Mouse (Mus musculus): ENCODE data around the gene Nr3c2. TPM values are rescaled to one million over a fixed set of nuclear protein-coding genes. Genes with fewer than 3 reads are reported as not detected.

Nr3c2 gene
- polyA plus RNA-seq, 1 experiment: 11.7 TPM

DNA sequence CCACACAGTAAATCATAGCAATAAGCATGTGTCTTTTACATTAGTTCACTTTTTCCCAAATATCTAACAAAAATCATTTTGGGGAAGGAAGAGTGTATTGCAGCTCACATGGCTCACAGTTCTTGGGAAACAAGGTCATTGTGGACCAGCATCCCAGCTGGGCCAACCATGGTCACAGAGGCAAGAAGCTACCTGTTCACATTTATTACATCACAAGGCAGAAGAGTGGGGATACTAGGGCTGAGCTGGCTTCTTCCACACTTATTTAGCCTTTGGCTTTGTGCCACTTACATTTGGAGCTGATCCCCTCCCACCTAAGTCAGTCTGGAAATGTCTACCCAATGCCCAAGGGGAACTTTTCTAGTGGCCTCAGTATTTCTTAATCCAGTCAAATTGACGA lies 146.5 kb downstream of the Nr3c2 start:
- TF ChIP-seq CTCF (IDR thresholded peaks at IDR 0.05; ENCODE audit: borderline replicate concordance, insufficient read depth, low read depth, low read length) (no peak), POLR2A (IDR thresholded peaks at IDR 0.05; ENCODE audit: borderline replicate concordance, insufficient read depth, low read length) (no peak)
- H3K27ac ChIP-seq (ENCODE audit: insufficient read depth, low read length): no peak overlapping the region
- 70% methylated on average over 1 of the region's 1 CpGs for WGBS

DNA sequence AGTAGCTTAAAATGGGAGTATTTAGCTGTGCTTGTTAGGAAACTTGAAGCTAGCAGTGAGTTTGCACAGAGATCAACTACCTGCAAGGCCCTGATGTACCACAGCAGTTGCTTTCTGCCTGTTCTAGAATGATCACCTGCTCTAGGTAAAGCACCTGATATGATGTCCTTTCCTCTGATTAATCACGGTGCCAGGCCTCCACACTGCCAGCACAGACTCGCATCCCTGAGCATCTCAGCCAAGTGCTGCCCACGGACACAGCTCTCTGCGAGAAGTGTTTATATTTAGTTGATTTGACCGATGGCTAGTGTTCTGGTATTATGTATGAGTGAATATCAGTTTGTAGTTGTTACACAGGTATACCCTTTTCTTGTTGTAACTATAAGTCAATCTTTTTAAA lies 147.0 kb downstream of the Nr3c2 start:
- Histone ChIP-seq H3K4me3 (replicated peaks; ENCODE audit: insufficient read depth, low read depth, low read length) (no peak overlapping the region), H3K27me3 (ENCODE audit: control insufficient read depth, insufficient read depth, low read length) (no peaks in the 10 kb centered on the region; the same call in 1 of the 2 replicates), H3K27ac (ENCODE audit: insufficient read depth, low read length) (no peak overlapping the region), H3K4me1 (ENCODE audit: control insufficient read depth, insufficient read depth, low read length) (no peaks in the 10 kb centered on the region; the same call in 1 of the 2 replicates)
- TF ChIP-seq CTCF (IDR thresholded peaks at IDR 0.05; ENCODE audit: borderline replicate concordance, insufficient read depth, low read depth, low read length): no peak
- no peak for TF ChIP-seq POLR2A (IDR thresholded peaks at IDR 0.05; ENCODE audit: borderline replicate concordance, insufficient read depth, low read length)
- WGBS: 25% methylated on average over 5 of the region's 5 CpGs
- peak in 1 of 2 experiments; percentile 19 for DNase-seq

More for the DNA sequence above, 146.5 kb downstream of the Nr3c2 start:
- H3K4me1 ChIP-seq (ENCODE audit: control insufficient read depth, insufficient read depth, low read length): no peaks in the 10 kb centered on the region; the same call in 1 of the 2 replicates
- DNase-seq: no peak
- no peaks in the 10 kb centered on the region; the same call in 1 of the 2 replicates for H3K27me3 ChIP-seq (ENCODE audit: control insufficient read depth, insufficient read depth, low read length)
- no peak overlapping the region for H3K4me3 ChIP-seq (replicated peaks; ENCODE audit: insufficient read depth, low read depth, low read length)

DNA sequence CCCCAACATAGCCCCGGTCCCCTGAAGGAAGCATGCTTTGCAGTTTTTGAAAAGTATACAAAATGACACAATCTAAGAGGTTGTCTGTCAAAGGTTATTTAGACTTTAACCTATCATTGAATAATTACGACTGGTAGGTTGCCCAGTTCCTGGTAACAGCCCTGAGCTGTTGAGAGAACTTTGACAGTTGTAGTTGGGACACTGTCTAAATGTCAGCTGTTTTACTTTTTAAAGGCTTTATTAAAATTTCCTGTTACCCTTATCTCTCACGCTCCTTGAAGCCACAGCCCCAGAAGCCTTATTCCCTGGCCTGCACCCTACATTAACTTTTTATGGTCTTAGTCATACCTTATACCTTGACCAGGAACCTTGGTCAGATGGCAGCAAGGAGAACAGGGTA lies 147.5 kb downstream of the Nr3c2 start:
- WGBS: 79% methylated on average over 3 of the region's 3 CpGs
- DNase-seq: no peak
- Histone ChIP-seq H3K4me3 (replicated peaks; ENCODE audit: insufficient read depth, low read depth, low read length) (no peak overlapping the region), H3K27ac (ENCODE audit: insufficient read depth, low read length) (no peak overlapping the region), H3K4me1 (ENCODE audit: control insufficient read depth, insufficient read depth, low read length) (no peaks in the 10 kb centered on the region; the same call in 1 of the 2 replicates), H3K27me3 (ENCODE audit: control insufficient read depth, insufficient read depth, low read length) (no peaks in the 10 kb centered on the region; the same call in 1 of the 2 replicates)
- TF ChIP-seq CTCF (IDR thresholded peaks at IDR 0.05; ENCODE audit: borderline replicate concordance, insufficient read depth, low read depth, low read length) (no peak), POLR2A (IDR thresholded peaks at IDR 0.05; ENCODE audit: borderline replicate concordance, insufficient read depth, low read length) (no peak)

DNA sequence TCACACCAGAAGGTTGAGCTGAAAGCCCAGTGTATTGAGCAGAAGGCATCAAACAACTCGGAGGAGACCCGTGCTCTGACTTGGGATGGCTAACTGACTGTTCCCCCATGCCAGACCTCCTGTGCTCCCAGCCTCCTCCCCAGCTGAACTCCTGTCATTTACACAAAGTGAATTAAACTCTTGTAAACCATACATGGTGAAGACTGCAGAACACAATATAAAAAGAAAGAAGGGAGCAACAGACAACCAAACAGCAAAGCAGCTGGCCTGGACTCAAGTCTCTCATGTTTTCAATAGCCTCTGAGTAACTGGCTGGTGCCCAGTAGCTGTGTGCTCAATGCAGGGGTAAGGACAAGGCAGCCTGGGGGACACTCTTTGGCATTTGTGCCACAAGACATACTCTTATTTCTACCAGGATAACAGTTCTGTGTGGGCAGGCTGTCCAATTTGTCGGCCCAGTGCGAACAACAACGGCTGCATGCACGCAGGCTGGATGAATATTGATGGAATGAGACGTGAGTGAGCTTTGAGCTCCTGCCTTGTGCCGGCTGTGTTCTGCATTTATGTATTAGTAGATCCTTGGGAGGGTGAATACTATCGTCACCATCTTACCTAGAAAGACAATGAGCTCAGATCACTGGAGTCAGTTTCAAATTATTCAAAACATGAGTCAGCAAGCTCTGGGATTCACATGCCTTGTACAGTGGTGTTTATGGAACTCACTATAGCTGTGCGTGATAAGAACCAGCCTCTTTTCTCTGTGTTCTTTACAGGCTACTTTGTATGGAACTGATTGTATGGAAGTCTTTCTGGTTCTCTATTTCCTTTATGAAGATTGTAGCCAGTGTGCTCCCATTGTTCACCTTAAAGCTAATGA lies 152.4 kb downstream of the Nr3c2 start:
- H3K27ac ChIP-seq (ENCODE audit: insufficient read depth, low read length): no peak overlapping the region
- TF ChIP-seq POLR2A (IDR thresholded peaks at IDR 0.05; ENCODE audit: borderline replicate concordance, insufficient read depth, low read length) (no peak), CTCF (IDR thresholded peaks at IDR 0.05; ENCODE audit: borderline replicate concordance, insufficient read depth, low read depth, low read length) (no peak)
- H3K27me3 ChIP-seq (ENCODE audit: control insufficient read depth, insufficient read depth, low read length): no peaks in the 10 kb centered on the region
- 32% methylated on average over 10 of the region's 10 CpGs for WGBS
- H3K4me1 ChIP-seq (ENCODE audit: control insufficient read depth, insufficient read depth, low read length): no peaks in the 10 kb centered on the region
- no peak overlapping the region for H3K4me3 ChIP-seq (replicated peaks; ENCODE audit: insufficient read depth, low read depth, low read length)
- DNase-seq: no peak

DNA sequence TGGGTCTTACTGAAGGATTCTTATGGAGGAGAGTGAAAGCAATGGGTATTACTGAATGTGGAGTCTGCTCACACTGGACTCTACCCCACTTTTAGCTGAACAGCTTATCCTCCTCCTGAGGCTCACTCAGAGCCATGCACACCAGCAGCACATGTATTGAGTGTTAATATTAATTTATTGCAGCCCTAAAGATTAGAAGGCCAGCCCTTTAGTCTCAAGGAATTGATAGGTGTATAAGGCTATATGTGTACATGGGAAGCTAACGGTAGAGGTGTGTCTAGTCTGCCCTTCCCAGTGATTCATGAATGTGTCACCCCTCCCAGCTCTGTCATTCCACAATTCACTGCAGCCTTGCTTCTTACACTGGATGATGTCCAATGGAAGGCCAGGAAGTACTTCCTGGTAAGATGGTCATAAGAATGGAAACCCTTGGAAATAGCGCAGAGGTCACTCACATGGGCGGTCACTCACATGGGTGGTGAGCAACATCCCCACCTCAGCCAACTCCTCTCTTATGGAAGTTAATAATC lies 156.3 kb downstream of the Nr3c2 start:
- no peak for TF ChIP-seq POLR2A (IDR thresholded peaks at IDR 0.05; ENCODE audit: borderline replicate concordance, insufficient read depth, low read length)
- no peak for TF ChIP-seq CTCF (IDR thresholded peaks at IDR 0.05; ENCODE audit: borderline replicate concordance, insufficient read depth, low read depth, low read length)
- no peak overlapping the region for H3K27ac ChIP-seq (ENCODE audit: insufficient read depth, low read length)
- H3K4me1 ChIP-seq (ENCODE audit: control insufficient read depth, insufficient read depth, low read length): no peaks in the 10 kb centered on the region
- no peak for DNase-seq
- H3K4me3 ChIP-seq (replicated peaks; ENCODE audit: insufficient read depth, low read depth, low read length): no peak overlapping the region
- WGBS: 96% methylated on average over 3 of the region's 3 CpGs
- H3K27me3 ChIP-seq (ENCODE audit: control insufficient read depth, insufficient read depth, low read length): no peaks in the 10 kb centered on the region

DNA sequence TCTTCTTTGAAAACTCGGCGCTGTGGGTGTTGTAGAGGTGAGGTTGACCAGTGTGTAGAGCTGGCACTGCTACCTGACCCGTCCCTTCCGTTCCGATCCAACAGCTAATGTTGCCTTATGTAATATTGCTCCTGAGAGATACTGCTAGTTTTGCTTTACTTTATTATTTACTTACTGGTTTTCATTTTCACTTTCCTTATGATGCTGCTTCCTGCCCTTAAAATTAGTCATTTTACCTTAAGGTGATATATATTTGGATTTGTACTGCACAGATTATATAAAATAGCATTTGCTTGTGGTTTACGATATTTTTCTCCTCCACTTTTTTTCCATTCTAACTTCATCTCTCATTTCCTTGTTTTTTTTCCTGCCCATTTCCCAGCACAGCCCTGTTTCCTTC lies 157.6 kb downstream of the Nr3c2 start:
- no peaks in the 10 kb centered on the region for H3K27me3 ChIP-seq (ENCODE audit: control insufficient read depth, insufficient read depth, low read length)
- no peak for DNase-seq
- H3K27ac ChIP-seq (ENCODE audit: insufficient read depth, low read length): no peak overlapping the region
- H3K4me1 ChIP-seq (ENCODE audit: control insufficient read depth, insufficient read depth, low read length): no peaks in the 10 kb centered on the region
- no peak overlapping the region for H3K4me3 ChIP-seq (replicated peaks; ENCODE audit: insufficient read depth, low read depth, low read length)
- TF ChIP-seq POLR2A (IDR thresholded peaks at IDR 0.05; ENCODE audit: borderline replicate concordance, insufficient read depth, low read length) (no peak), CTCF (IDR thresholded peaks at IDR 0.05; ENCODE audit: borderline replicate concordance, insufficient read depth, low read depth, low read length) (no peak)
- 92% methylated on average over 6 of the region's 6 CpGs for WGBS

DNA sequence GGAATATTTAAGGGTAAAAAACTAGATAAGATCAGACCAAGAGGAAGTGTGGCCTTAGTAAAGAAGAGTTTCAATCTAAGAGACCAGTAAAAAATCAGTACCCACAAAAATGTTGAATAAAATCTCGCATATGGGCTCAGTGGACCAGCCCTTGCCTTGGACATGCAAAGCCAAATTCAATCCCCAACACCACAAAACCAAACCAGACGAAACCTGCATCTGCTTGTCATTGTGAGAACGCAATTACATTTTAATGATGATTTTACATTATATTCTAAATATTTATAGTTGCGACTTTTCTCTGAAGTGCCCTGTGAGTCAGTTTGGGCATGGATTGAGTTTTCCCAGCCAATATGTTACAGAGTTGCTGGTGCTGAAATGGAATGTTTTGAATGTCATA lies 183.4 kb downstream of the Nr3c2 start:
- H3K27ac ChIP-seq (ENCODE audit: insufficient read depth, low read length): no peak overlapping the region
- H3K4me1 ChIP-seq (ENCODE audit: control insufficient read depth, insufficient read depth, low read length): no peaks in the 10 kb centered on the region
- 93% methylated on average over 4 of the region's 4 CpGs for WGBS
- DNase-seq: no peak
- H3K27me3 ChIP-seq (ENCODE audit: control insufficient read depth, insufficient read depth, low read length): no peaks in the 10 kb centered on the region
- H3K4me3 ChIP-seq (replicated peaks; ENCODE audit: insufficient read depth, low read depth, low read length): no peak overlapping the region
- TF ChIP-seq POLR2A (IDR thresholded peaks at IDR 0.05; ENCODE audit: borderline replicate concordance, insufficient read depth, low read length) (no peak), CTCF (IDR thresholded peaks at IDR 0.05; ENCODE audit: borderline replicate concordance, insufficient read depth, low read depth, low read length) (no peak)

DNA sequence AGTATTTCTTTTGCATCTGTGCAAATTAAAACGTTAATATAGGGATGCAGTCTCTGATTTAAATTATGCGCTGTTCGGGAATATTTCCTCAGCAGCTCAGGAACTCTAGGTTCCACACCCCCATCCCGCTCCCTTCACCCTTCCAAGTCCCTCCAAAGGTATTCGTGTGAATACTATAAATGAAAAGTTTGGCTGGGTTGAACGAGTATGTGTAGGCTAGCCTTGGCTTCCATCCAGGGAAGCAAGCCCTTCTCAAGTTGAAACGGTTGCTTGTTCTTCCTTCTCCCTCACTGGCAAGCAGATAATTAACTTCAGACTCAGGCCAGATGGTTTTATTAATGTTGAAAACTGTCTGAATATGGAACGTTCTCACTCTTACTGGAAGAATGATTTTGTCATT lies 186.8 kb downstream of the Nr3c2 start:
- no peak overlapping the region for H3K27ac ChIP-seq (ENCODE audit: insufficient read depth, low read length)
- no peak for TF ChIP-seq CTCF (IDR thresholded peaks at IDR 0.05; ENCODE audit: borderline replicate concordance, insufficient read depth, low read depth, low read length)
- no peak for TF ChIP-seq POLR2A (IDR thresholded peaks at IDR 0.05; ENCODE audit: borderline replicate concordance, insufficient read depth, low read length)
- H3K4me3 ChIP-seq (replicated peaks; ENCODE audit: insufficient read depth, low read depth, low read length): no peak overlapping the region
- WGBS: 36% methylated on average over 8 of the region's 8 CpGs
- no peaks in the 10 kb centered on the region for H3K27me3 ChIP-seq (ENCODE audit: control insufficient read depth, insufficient read depth, low read length)
- no peaks in the 10 kb centered on the region for H3K4me1 ChIP-seq (ENCODE audit: control insufficient read depth, insufficient read depth, low read length)
- no peak for DNase-seq

Data from cerebellum, adult 2 months (tissue).